Mouse (Mus musculus) urinary bladder, postnatal 25 days (tissue): ENCODE measurements around the gene Cyp1b1.

Experiments
- DNase-seq: peaks from one replicate; pipeline ENCODE4 v3.0.0; 2022; ENCODE audit warnings: low spot score

Gene Cyp1b1

DNA sequence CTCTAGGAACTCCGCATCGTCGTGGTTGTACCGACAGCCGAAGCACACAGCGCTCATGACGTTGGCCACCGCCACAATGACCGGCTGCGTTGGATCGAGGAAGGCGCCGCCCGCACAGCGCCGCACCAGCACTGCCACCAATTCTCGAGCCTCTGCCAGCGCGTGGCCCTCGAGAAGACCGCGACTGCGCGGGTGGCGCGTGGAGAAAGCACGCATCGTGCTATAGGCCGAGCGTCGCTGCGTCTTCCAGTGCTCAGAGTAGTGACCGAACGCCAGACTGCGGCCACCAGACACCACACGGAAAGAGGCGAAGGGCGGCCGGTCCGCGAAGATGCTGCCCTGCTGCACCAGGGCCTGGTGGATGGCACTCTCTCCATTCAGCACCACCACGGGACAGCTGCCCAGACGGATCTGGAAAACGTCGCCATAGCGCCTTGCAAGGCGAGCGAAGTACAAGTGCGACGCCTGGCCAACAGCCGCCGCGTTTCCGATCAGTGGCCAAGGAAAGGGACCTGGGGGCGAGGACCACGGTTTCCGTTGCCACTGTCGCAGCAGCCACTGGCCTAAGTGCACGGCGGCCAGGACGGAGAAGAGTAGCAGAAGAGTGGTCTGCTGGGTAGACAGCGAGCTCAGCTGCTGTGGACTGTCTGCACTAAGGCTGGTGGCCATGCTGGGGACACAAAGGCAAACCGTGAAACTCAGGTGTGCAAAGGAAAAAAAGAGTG lies 1.1 kb downstream of the Cyp1b1 start:
- no peak for DNase-seq

DNA sequence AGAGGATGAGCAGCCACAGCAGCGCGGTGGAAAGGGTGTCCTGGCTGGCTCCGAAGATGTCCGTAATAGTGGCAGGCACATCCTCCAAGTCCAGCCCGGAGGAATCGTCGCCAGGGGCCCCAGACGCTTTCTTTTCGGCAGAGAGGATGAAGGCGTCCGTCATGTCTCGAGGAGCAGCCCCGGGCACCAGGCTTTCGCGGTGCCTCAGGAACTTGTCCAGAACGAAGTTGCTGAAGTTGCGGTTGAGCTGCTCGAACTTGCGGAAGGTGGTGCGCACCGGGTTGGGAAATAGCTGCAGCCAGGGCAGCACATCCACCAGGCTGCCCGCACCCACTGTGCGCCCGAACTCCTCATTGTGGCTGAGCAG lies 1.6 kb downstream of the Cyp1b1 start:
- DNase-seq = no peak

GRCm38 (mm10) chr17:79712536-79712935 lies 2.3 kb downstream of the Cyp1b1 start:
- DNase-seq = no peak

- DNase-seq = no peak
Observed at GRCm38 (mm10) chr17:79711944-79712343, 2.9 kb downstream of the Cyp1b1 start.

- peak; percentile 2 for DNase-seq
Observed at GRCm38 (mm10) chr17:79710246-79710842, 4.5 kb downstream of the Cyp1b1 start.

- no peak for DNase-seq
Observed at GRCm38 (mm10) chr17:79709718-79710117, 5.1 kb downstream of the Cyp1b1 start.

DNA sequence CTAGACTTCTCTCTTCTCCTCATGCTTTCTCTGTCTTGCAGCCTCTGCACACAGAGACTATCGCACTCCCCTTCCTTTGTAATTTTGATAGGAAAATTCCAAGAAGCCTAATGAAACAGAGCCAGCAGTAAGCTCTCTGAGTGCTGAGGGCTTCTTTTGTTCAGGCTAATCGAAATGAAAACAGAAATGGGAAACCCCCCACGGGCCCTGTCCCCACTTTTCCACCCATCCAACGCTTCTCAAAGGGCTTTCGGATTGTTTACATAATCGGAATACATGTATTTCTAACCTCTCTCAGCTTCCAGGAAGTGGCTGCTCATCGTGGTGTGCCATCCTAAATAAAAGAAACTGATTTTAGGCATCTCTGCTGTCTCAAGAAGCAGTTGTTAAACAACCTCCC lies 6.7 kb downstream of the Cyp1b1 start:
- DNase-seq = no peak

- DNase-seq = no peak
Observed at GRCm38 (mm10) chr17:79705671-79706455, 9.0 kb downstream of the Cyp1b1 start.

DNA sequence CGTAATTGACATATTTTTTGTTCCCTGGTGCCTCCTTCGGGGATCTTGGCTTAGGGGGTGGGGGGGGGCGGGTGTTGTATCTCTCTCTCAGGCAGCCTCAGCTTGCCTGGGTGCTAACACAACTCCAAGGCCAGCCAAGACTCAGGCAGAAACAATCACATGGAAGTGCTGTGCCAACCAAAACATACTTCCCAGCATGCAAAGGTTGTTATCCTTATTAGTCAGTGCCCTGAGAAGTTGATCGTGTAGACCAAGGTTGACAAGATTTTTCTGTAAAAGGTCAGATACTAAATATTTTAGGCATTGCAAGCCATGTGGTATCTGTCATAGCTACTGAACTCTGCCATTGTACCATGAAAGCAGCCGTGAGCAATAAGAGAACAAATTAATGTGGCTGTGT lies 14.0 kb downstream of the Cyp1b1 start:
- no peak for DNase-seq

GRCm38 (mm10) chr17:79699197-79699596 lies 15.7 kb downstream of the Cyp1b1 start:
- no peak for DNase-seq

GRCm38 (mm10) chr17:79695541-79695940 lies 19.3 kb downstream of the Cyp1b1 start:
- DNase-seq = no peak

GRCm38 (mm10) chr17:79695106-79695505 lies 19.8 kb downstream of the Cyp1b1 start:
- no peak for DNase-seq

- no peak for DNase-seq
Observed at GRCm38 (mm10) chr17:79670837-79671236, 44.0 kb downstream of the Cyp1b1 start.

- no peak for DNase-seq
Observed at GRCm38 (mm10) chr17:79664106-79664417, 50.8 kb downstream of the Cyp1b1 start.

- DNase-seq = no peak
Observed at GRCm38 (mm10) chr17:79663393-79664105, 51.3 kb downstream of the Cyp1b1 start.

DNA sequence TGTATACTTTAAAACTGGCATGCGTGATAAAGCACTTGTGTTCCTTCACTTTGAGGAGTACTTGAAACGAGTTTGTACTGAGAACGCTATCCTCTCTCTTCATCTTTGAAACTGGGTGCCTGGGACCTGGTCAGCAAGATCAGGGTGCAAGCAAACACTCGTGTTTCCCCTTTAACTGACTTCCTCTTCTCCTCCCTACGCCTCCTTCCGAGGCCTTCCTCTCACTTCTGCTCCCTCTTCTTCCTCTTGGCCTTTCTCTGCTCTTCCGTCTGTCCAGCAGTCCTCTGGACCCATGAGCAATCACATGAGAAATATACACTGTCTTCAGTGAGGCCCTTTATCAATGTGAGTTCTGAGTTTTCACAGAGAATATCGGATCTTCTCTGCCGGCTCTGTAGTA lies 53.0 kb downstream of the Cyp1b1 start:
- DNase-seq = no peak

GRCm38 (mm10) chr17:79661387-79661786 lies 53.5 kb downstream of the Cyp1b1 start:
- peak; percentile 72 for DNase-seq

DNA sequence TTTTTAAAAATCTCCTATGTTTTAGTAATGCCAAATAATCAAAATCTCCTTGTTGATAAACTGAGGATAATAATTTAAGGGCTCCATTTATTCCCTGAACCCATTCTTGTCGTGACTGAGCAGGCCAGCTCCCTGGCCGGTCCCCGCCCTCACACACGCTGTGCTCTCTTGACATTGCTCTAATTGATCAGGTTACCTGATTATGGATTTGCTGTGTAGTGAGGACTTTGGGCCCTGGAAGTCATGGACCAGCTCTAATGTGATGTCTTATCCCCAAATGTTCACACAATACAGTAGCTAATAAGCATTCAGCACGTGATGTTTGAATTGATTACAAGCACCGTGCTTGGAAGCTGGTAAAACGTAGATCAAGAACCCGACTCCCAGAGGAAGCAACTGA lies 56.0 kb downstream of the Cyp1b1 start:
- DNase-seq = no peak

DNA sequence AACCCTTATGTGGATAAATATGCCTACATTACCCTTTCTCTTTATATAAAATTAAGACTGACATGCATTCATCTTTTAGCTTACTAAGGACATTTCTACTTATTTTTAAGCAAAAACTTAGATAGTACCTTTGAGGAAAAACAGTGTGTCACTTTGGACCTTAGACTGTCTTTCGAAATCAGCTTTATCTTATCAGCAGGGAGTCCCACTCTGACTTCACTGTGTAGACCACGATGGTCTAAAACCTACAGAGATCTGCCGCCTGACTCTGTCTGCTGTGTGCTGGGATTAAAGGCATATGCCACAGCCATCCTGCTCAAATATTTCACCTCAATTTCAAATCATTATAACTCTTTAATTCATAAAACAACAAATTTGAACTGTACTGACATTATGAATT lies 56.4 kb downstream of the Cyp1b1 start:
- DNase-seq = no peak

DNA sequence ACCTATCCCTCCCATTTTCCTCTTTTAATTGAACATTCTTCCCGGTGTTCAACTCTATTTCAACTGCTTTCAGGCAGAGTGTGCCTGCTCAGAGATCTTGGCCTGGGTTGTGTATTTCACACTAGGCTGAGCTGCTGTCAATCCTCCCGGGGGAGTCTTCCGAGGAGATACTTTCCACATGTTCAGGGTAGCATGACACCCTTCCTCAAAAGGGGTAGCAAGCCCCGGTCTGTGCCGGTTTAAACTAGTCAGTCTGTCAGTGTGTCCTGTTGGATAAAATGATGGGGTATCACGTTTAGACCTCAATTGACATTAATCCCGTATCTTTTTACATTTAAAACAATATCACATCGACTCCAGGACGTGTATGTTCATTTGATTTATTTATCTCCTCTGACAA lies 57.1 kb downstream of the Cyp1b1 start:
- DNase-seq = no peak

- no peak for DNase-seq
Observed at GRCm38 (mm10) chr17:79654187-79654586, 60.7 kb downstream of the Cyp1b1 start.

- DNase-seq = no peak
Observed at GRCm38 (mm10) chr17:79653171-79653570, 61.7 kb downstream of the Cyp1b1 start.
